Mouse (Mus musculus) spleen, postnatal 10 days (tissue): ENCODE results near the gene B4galt1.

Experiments
- DNase-seq, 2 experiments: peaks; one replicate each; pipeline ENCODE4 v3.0.0; 2021 to 2022; ENCODE audit warnings: low spot score in 2 of 2

B4galt1 gene

GRCm38 (mm10) chr4:40853565-40854386, at the start of gene B4galt1:
TSS of gene B4galt1 (minus strand) at chr4:40854005.
- DNase-seq = peak; percentile 99 to 100

- DNase-seq = no peak
Observed at GRCm38 (mm10) chr4:40900612-40901011, 46.8 kb upstream of the B4galt1 start.

- DNase-seq = no peak
Observed at GRCm38 (mm10) chr4:40900071-40900470, 46.3 kb upstream of the B4galt1 start.

GRCm38 (mm10) chr4:40899264-40899663, 45.5 kb upstream of the B4galt1 start:
- no peak for DNase-seq

- DNase-seq = no peak
Observed at GRCm38 (mm10) chr4:40898476-40899044, 44.8 kb upstream of the B4galt1 start.

GRCm38 (mm10) chr4:40895646-40896045, 41.8 kb upstream of the B4galt1 start:
- no peak for DNase-seq

GRCm38 (mm10) chr4:40895118-40895517, 41.3 kb upstream of the B4galt1 start:
- no peak for DNase-seq

- no peak for DNase-seq
Observed at GRCm38 (mm10) chr4:40891206-40891605, 37.4 kb upstream of the B4galt1 start.

- no peak for DNase-seq
Observed at GRCm38 (mm10) chr4:40889983-40890382, 36.2 kb upstream of the B4galt1 start.

GRCm38 (mm10) chr4:40889252-40889651, 35.4 kb upstream of the B4galt1 start:
- DNase-seq = no peak

- DNase-seq = no peak
Observed at GRCm38 (mm10) chr4:40888839-40889238, 35.0 kb upstream of the B4galt1 start.

- no peak for DNase-seq
Observed at GRCm38 (mm10) chr4:40885883-40886282, 32.1 kb upstream of the B4galt1 start.

- no peak for DNase-seq
Observed at GRCm38 (mm10) chr4:40885166-40885525, 31.3 kb upstream of the B4galt1 start.

GRCm38 (mm10) chr4:40884282-40885165, 30.7 kb upstream of the B4galt1 start:
- no peak for DNase-seq

- DNase-seq = no peak
Observed at GRCm38 (mm10) chr4:40883200-40883599, 29.4 kb upstream of the B4galt1 start.

GRCm38 (mm10) chr4:40877528-40877927, 23.7 kb upstream of the B4galt1 start:
- no peak for DNase-seq

GRCm38 (mm10) chr4:40876814-40877371, 23.1 kb upstream of the B4galt1 start:
- DNase-seq = peak; percentile 11 to 64

GRCm38 (mm10) chr4:40875842-40876241, 22.0 kb upstream of the B4galt1 start:
- peak; percentile 19 to 61 for DNase-seq

GRCm38 (mm10) chr4:40874794-40875552, 21.2 kb upstream of the B4galt1 start:
- DNase-seq = no peak

GRCm38 (mm10) chr4:40874151-40874600, 20.4 kb upstream of the B4galt1 start:
- no peak for DNase-seq

GRCm38 (mm10) chr4:40873320-40873719, 19.5 kb upstream of the B4galt1 start:
- no peak for DNase-seq
